Mouse (Mus musculus) E14TG2a.4 (cell line): ENCODE measurements around the gene P2rx1.

ENCODE experiments used
- CTCF ChIP-seq: conservative IDR thresholded peaks from 2 replicates; pipeline ENCODE4 v1.5.1; 2014; ENCODE audit warnings: low read length
- NANOG ChIP-seq: IDR thresholded peaks from 2 replicates; pipeline ENCODE4 v1.6.1; 2014; ENCODE audit warnings: borderline replicate concordance, low read length, mixed read lengths

GRCm38 (mm10) chr11:73037691-73038090 lies 38.8 kb downstream of the P2rx1 start:
- TF ChIP-seq CTCF (no peak), NANOG (no peak)
